Mouse (Mus musculus) liver, embryonic 15.5 days (tissue): ENCODE measurements around the gene Gm20696. TPM values are rescaled to one million over a fixed set of nuclear protein-coding genes. Genes with fewer than 3 reads are reported as not detected.

Experiments
- ATAC-seq: fragments of 200-750 bp; cut with Nextera tagmentation; 2 replicates; pipeline ENCODE4 v1.8.0; 2017; ENCODE audit warnings: moderate number of reproducible peaks, mild to moderate bottlenecking, moderate library complexity; ENCODE audit not compliant: insufficient read depth
- H3K27ac ChIP-seq: fragments of 300-500 bp; sonication (generic); replicated peaks from 2 replicates; pipeline ENCODE4 v1.5.1; 2015; ENCODE audit warnings: mild to moderate bottlenecking, inconsistent platforms
- H3K27me3 ChIP-seq: fragments of 300-500 bp; sonication (generic); 2 replicates; pipeline ENCODE4 v1.6.1; 2015; ENCODE audit warnings: mild to moderate bottlenecking, inconsistent platforms
- H3K36me3 ChIP-seq: fragments of 300-500 bp; sonication (generic); replicated peaks from 2 replicates; pipeline ENCODE4 v1.6.1; 2015; ENCODE audit warnings: moderate library complexity, mild to moderate bottlenecking, inconsistent platforms
- H3K4me1 ChIP-seq: fragments of 300-500 bp; sonication (generic); replicated peaks from 2 replicates; pipeline ENCODE4 v1.6.1; 2015; ENCODE audit warnings: inconsistent platforms
- H3K4me2 ChIP-seq: fragments of 300-500 bp; sonication (generic); 2 replicates; pipeline ENCODE4 v1.6.1; 2015; ENCODE audit warnings: moderate library complexity, mild to moderate bottlenecking, inconsistent platforms
- H3K4me3 ChIP-seq: fragments of 300-500 bp; sonication (generic); replicated peaks from 2 replicates; pipeline ENCODE4 v1.5.1; 2015; ENCODE audit warnings: mild to moderate bottlenecking, inconsistent platforms
- H3K9ac ChIP-seq: fragments of 300-500 bp; sonication (generic); 2 replicates; pipeline ENCODE4 v1.6.1; 2015; ENCODE audit warnings: moderate library complexity, mild to moderate bottlenecking, inconsistent platforms
- H3K9me3 ChIP-seq: fragments of 300-500 bp; sonication (generic); replicated peaks from 2 replicates; pipeline ENCODE4 v1.6.1; 2016; ENCODE audit warnings: inconsistent platforms
- WGBS: fragments of 180-500 bp; shearing (Covaris S2); methylation state at CpG from one replicate; pipeline ENCODE4 v1.1.7; 2015; ENCODE audit warnings: mixed read lengths; ENCODE audit not compliant: insufficient replicate concordance; 5-methylcytosine and 5-hydroxymethylcytosine counted together
- polyA plus RNA-seq: library from polyadenylated mRNA; unstranded; fragments of >200 nt; fragmentation: Nextera tagmentation; extraction: Ambion mirVana; gene quantifications from 2 replicates; pipeline ENCODE4 v1.2.1, GENCODE M21; 2015

Gm20696 gene
- polyA plus RNA-seq, 1 experiment from 2014 or later = 0.75 TPM

- 0 out of 2 replicates have a peak, but pooled peaks cover 5% of the 10 kb centered on the region for H3K36me3 ChIP-seq
- H3K9me3 ChIP-seq = no peaks in the 10 kb centered on the region
- WGBS = 72% methylated on average over 10 of the region's 10 CpGs
- H3K4me1 ChIP-seq = peaks cover 12% of the 10 kb centered on the region
- no peak overlapping the region for H3K4me2 ChIP-seq
- H3K27me3 ChIP-seq = no peaks in the 10 kb centered on the region
- no peak overlapping the region for H3K27ac ChIP-seq
- ATAC-seq = no peak
- no peak overlapping the region for H3K4me3 ChIP-seq
- no peak overlapping the region for H3K9ac ChIP-seq
Observed at GRCm38 (mm10) chr6:99435140-99435539, 231.5 kb downstream of the Gm20696 start.

DNA sequence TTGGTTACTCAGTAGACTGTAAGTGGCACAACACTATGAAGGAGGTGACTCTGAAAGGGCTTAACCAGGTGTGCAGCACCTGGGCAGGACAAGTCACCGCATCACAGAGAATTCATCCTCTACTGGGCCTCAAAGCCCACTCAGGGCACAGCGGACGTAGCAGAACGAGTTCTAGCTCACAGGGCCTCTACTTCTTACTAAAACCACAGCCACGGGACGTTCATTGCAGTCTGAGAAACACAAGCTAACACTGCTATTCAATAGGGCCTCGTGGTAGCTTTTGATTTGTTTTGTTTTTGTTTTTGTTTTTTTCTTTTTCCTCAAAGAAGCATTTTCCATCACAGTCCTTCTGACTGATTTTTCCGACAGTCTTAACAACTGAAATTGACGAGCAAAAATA lies 233.6 kb downstream of the Gm20696 start:
- no peaks in the 10 kb centered on the region for H3K27me3 ChIP-seq
- 0 out of 2 replicates have a peak, but pooled peaks cover 5% of the 10 kb centered on the region for H3K36me3 ChIP-seq
- ATAC-seq = no peak
- no peak overlapping the region for H3K4me3 ChIP-seq
- no peak overlapping the region for H3K27ac ChIP-seq
- H3K9me3 ChIP-seq = no peaks in the 10 kb centered on the region
- no peak overlapping the region for H3K9ac ChIP-seq
- WGBS = 75% methylated on average over 9 of the region's 9 CpGs
- H3K4me1 ChIP-seq = no peaks in the 10 kb centered on the region
- H3K4me2 ChIP-seq = no peak overlapping the region

DNA sequence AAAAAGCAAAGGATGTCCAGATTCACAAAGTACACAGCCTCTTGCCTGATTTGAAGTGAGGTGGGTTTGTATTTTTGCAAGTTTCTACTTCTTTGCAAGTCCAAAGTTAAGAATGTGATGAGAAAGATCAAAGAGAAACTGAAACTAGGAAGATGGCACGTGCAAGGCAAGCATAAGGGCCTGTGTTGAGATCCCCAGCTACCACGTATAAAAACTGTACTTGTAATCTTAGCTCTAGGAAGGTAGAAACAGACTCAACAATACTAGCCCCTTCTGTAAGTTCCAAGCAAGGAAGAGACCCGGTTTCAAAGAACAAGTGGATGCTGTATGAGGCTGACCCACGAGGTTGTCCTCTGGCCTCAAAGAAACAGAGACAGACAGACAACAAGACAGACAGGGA lies 234.7 kb downstream of the Gm20696 start:
- WGBS = 48% methylated on average over 4 of the region's 4 CpGs
- no peaks in the 10 kb centered on the region for H3K4me1 ChIP-seq
- H3K36me3 ChIP-seq = 0 out of 2 replicates have a peak, but pooled peaks cover 5% of the 10 kb centered on the region
- no peaks in the 10 kb centered on the region for H3K27me3 ChIP-seq
- no peak overlapping the region for H3K9ac ChIP-seq
- H3K9me3 ChIP-seq = no peaks in the 10 kb centered on the region
- no peak overlapping the region for H3K27ac ChIP-seq
- no peak for ATAC-seq
- H3K4me2 ChIP-seq = no peak overlapping the region
- no peak overlapping the region for H3K4me3 ChIP-seq

DNA sequence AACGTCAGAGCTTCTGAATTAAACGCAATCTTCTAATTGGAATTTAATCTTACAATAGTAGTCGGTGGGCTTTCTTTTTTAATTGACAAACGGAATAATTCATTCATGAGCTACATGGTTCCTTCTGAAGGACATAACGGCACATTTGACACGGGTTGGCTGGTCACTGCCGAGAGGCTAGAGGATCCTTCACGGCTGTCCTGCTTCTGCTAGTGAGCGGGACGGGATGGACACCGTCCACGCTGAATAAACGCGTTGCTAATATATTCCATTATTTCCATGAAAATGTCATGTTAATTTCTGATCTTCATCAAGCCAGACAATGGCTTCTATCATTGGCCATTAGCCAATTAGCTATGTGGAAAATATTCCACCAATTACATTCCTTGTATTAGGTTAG lies 236.0 kb downstream of the Gm20696 start:
- Histone ChIP-seq H3K9me3 (no peaks in the 10 kb centered on the region), H3K9ac (no peak overlapping the region), H3K36me3 (0 out of 2 replicates have a peak, but pooled peaks cover 5% of the 10 kb centered on the region), H3K4me2 (no peak overlapping the region), H3K4me1 (no peaks in the 10 kb centered on the region), H3K27ac (no peak overlapping the region), H3K4me3 (no peak overlapping the region), H3K27me3 (no peaks in the 10 kb centered on the region)
- WGBS = 84% methylated on average over 14 of the region's 14 CpGs
- ATAC-seq = no peak

- Histone ChIP-seq H3K27me3 (no peaks in the 10 kb centered on the region), H3K4me2 (no peak overlapping the region), H3K9me3 (no peaks in the 10 kb centered on the region), H3K36me3 (0 out of 2 replicates have a peak, but pooled peaks cover 5% of the 10 kb centered on the region), H3K27ac (no peak overlapping the region), H3K4me3 (no peak overlapping the region), H3K4me1 (no peaks in the 10 kb centered on the region), H3K9ac (no peak overlapping the region)
- 73% methylated on average over 16 of the region's 16 CpGs for WGBS
- no peak for ATAC-seq
Observed at GRCm38 (mm10) chr6:99429378-99430131, 237.0 kb downstream of the Gm20696 start.

GRCm38 (mm10) chr6:99428961-99429360 lies 237.6 kb downstream of the Gm20696 start:
- no peak overlapping the region for H3K9ac ChIP-seq
- 0 out of 2 replicates have a peak, but pooled peaks cover 5% of the 10 kb centered on the region for H3K36me3 ChIP-seq
- H3K4me2 ChIP-seq = no peak overlapping the region
- H3K4me3 ChIP-seq = no peak overlapping the region
- H3K27me3 ChIP-seq = no peaks in the 10 kb centered on the region
- ATAC-seq = no peak
- 47% methylated on average over 2 of the region's 2 CpGs for whole genome bisulfite sequencing
- H3K27ac ChIP-seq = no peak overlapping the region
- no peaks in the 10 kb centered on the region for H3K9me3 ChIP-seq
- no peaks in the 10 kb centered on the region for H3K4me1 ChIP-seq

DNA sequence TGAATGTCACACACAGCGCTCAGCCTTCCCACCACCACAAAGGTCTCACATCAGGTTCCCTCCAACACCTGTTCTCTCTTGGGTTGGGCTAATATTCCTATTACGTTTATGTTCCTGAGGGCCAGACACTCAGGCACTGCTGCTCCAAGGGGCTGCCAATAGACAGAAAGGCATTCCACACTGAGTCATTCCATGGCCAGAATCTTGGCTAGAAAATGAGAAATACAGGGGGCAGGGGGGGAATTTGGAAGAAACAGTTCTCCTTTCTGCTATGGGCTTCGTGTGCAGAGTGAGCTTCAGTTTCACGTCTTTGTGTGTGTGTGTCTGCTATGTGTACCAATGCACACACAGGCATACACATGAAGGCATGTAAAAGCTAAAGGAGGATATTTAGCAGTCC lies 239.3 kb downstream of the Gm20696 start:
- H3K4me1 ChIP-seq = no peaks in the 10 kb centered on the region
- H3K4me2 ChIP-seq = no peak overlapping the region
- ATAC-seq = no peak
- no peak overlapping the region for H3K4me3 ChIP-seq
- H3K36me3 ChIP-seq = no peaks in the 10 kb centered on the region
- no peak overlapping the region for H3K9ac ChIP-seq
- H3K27ac ChIP-seq = no peak overlapping the region
- no peaks in the 10 kb centered on the region for H3K9me3 ChIP-seq
- WGBS = 75% methylated on average over 4 of the region's 4 CpGs
- no peaks in the 10 kb centered on the region for H3K27me3 ChIP-seq

GRCm38 (mm10) chr6:99425044-99425443 lies 241.6 kb downstream of the Gm20696 start:
- H3K27ac ChIP-seq = no peak overlapping the region
- WGBS = 53% methylated on average over 3 of the region's 3 CpGs
- no peak overlapping the region for H3K4me2 ChIP-seq
- no peaks in the 10 kb centered on the region for H3K9me3 ChIP-seq
- no peaks in the 10 kb centered on the region for H3K36me3 ChIP-seq
- no peak overlapping the region for H3K9ac ChIP-seq
- H3K4me1 ChIP-seq = no peaks in the 10 kb centered on the region
- no peak for ATAC-seq
- no peaks in the 10 kb centered on the region for H3K27me3 ChIP-seq
- H3K4me3 ChIP-seq = no peak overlapping the region

DNA sequence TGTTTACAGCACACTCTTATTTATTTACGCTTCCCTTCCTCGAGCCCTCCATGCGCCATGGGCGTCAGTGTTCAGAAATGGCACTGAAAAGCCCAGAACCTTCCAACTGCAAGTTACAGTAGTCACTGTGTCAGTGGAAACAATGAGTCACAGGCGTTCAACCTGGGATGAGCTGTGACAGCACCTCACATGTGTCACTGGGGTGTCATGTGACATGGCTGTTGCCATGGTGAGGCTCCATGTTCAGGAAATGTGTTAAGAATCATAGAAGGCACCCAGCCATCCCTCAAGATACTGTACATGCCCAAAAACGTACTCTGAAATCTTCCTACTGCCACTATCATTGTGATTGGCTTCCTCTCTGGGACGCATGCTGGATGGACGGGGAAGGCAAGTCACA lies 245.9 kb downstream of the Gm20696 start:
- no peak for ATAC-seq
- Histone ChIP-seq H3K4me1 (no peaks in the 10 kb centered on the region), H3K4me3 (no peak overlapping the region), H3K36me3 (no peaks in the 10 kb centered on the region), H3K27me3 (no peaks in the 10 kb centered on the region), H3K4me2 (no peak overlapping the region), H3K9ac (no peak overlapping the region), H3K9me3 (no peaks in the 10 kb centered on the region), H3K27ac (no peak overlapping the region)
- WGBS = 61% methylated on average over 8 of the region's 8 CpGs

DNA sequence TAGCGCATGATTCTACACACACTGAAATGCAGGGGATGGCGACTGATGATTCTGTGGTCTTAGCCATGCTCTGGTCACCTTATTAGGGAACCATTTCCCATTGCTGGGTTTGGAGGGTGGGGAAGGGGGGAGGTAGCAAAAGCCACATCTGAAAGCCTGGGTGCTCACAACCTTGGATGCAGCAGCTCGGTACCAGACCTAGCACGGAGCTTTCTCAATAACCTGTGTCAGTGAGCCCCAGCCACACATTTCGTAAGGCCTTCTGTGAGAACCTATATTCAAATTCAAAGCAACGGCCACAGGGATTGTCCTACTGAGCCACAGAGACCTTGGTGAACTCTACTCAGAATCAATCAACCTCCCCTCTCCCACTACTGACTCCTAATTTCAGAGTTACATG lies 254.0 kb downstream of the Gm20696 start:
- no peak overlapping the region for H3K27ac ChIP-seq
- no peaks in the 10 kb centered on the region for H3K27me3 ChIP-seq
- H3K36me3 ChIP-seq = no peaks in the 10 kb centered on the region
- no peaks in the 10 kb centered on the region for H3K4me1 ChIP-seq
- WGBS = 67% methylated on average over 6 of the region's 6 CpGs
- ATAC-seq = no peak
- H3K4me2 ChIP-seq = no peak overlapping the region
- no peak overlapping the region for H3K9ac ChIP-seq
- H3K4me3 ChIP-seq = no peak overlapping the region
- no peaks in the 10 kb centered on the region for H3K9me3 ChIP-seq

GRCm38 (mm10) chr6:99409602-99410001 lies 257.0 kb downstream of the Gm20696 start:
- ATAC-seq = no peak

DNA sequence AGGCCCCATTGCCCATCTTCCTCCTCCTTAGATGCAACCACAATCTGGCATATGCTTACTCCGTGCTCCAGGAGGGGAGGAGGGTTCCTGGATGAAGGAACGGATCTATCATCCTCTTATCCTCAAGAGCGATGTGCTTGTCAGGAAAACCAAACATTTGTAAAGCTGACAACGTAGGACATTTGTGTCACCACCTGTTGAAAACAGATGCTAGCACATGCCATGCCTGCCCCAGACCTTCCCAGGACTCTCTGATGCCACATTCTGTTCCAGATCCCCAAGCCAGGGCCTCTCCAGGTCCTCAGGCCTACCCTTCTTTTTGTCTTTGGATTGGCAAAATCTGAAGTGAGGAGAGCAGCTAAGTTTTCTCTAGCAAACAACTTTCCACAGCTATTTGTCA lies 257.7 kb downstream of the Gm20696 start:
- H3K36me3 ChIP-seq = no peaks in the 10 kb centered on the region
- H3K27ac ChIP-seq = no peak overlapping the region
- H3K27me3 ChIP-seq = no peaks in the 10 kb centered on the region
- H3K4me3 ChIP-seq = no peak overlapping the region
- H3K9me3 ChIP-seq = no peaks in the 10 kb centered on the region
- WGBS = 69% methylated on average over 4 of the region's 4 CpGs
- H3K9ac ChIP-seq = no peak overlapping the region
- no peak overlapping the region for H3K4me2 ChIP-seq
- H3K4me1 ChIP-seq = no peaks in the 10 kb centered on the region
- no peak for ATAC-seq

More at GRCm38 (mm10) chr6:99409602-99410001, 257.0 kb downstream of the Gm20696 start:
- 70% methylated on average over 5 of the region's 5 CpGs for WGBS
- Histone ChIP-seq H3K4me3 (no peak overlapping the region), H3K4me1 (no peaks in the 10 kb centered on the region), H3K9ac (no peak overlapping the region), H3K9me3 (no peaks in the 10 kb centered on the region), H3K27ac (no peak overlapping the region), H3K4me2 (no peak overlapping the region), H3K27me3 (no peaks in the 10 kb centered on the region), H3K36me3 (no peaks in the 10 kb centered on the region)
